Mouse (Mus musculus): ENCODE results near the gene Magi1. TPM values are rescaled to one million over a fixed set of nuclear protein-coding genes. Genes with fewer than 3 reads are reported as not detected.
A peak's percentile ranks its signal among the peaks of the same experiment; 100 is the strongest.
"Not testable (repeated sequence)": the region's sequence is repeated elsewhere in the genome, so short reads cannot be mapped to it uniquely, and the experiment has no call there.

Gene Magi1
- polyA plus RNA-seq, 1 experiment from 2014 or later, result 17.1 TPM

- Histone ChIP-seq H3K36me3 (no peaks in the 10 kb centered on the region), H3K27me3 (no peaks in the 10 kb centered on the region), H3K9me3 (no peaks in the 10 kb centered on the region), H3K4me2 (no peak overlapping the region), H3K9ac (replicated peaks) (no peak overlapping the region), H3K4me1 (replicated peaks) (peaks cover 48% of the 10 kb centered on the region), H3K4me3 (replicated peaks) (no peak overlapping the region), H3K27ac (peak overlapping the region; percentile 46)
- WGBS, result 55% methylated on average over 6 of the region's 6 CpGs
- no peak for ATAC-seq (ENCODE audit: insufficient number of reproducible peaks, insufficient read depth, low FRiP score, low TSS enrichment, low read depth)
Observed at GRCm38 (mm10) chr6:94011521-94011920, 272.2 kb downstream of the Magi1 start.

DNA sequence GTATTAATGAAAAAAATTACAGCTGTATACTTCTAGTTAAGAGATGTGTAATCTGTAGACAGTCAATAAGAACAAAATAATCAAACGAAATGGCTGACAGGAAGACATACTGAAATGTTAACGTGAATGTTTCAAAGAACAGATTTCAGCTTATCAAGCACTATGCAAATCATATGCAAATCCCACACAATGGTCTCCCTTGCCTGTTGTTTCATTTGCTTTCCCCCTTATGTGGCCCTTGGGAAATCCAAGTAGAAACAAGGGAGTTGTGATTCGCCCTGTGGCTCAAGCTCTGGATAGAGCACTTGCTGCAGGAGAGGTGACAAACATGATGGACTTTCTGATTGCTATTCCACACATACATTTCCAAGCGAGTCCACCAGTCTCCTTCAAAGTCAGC is 275.1 kb downstream of the Magi1 start:
- no peaks in the 10 kb centered on the region for H3K27me3 ChIP-seq
- no peak overlapping the region for H3K27ac ChIP-seq
- H3K9ac ChIP-seq (replicated peaks), result no peak overlapping the region
- H3K9me3 ChIP-seq, result no peaks in the 10 kb centered on the region
- peaks cover 35% of the 10 kb centered on the region for H3K4me1 ChIP-seq (replicated peaks)
- 79% methylated on average over 4 of the region's 4 CpGs for WGBS
- no peaks in the 10 kb centered on the region for H3K36me3 ChIP-seq
- H3K4me2 ChIP-seq, result no peak overlapping the region
- ATAC-seq (ENCODE audit: insufficient number of reproducible peaks, insufficient read depth, low FRiP score, low TSS enrichment, low read depth), result no peak
- H3K4me3 ChIP-seq (replicated peaks), result no peak overlapping the region

DNA sequence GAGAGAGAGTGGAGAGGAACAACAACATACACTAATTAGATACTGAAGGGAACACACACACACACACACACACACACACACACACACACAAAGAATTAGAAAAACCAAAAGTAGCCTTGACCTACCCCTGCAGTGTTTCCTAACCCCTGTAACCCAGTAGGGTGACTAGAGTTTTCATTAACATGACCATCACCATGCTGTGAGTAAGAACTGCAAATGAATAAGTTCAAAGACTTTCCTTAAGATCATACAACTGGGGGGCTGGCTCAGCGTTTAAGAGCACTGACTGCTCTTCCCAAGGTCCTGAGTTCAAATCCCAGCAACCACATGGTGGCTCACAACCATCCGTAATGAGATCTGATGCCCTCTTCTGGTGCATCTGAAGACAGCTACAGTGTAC is 280.1 kb downstream of the Magi1 start:
- not testable (repeated sequence) for H3K27me3 ChIP-seq; H3K4me3 ChIP-seq (replicated peaks); H3K27ac ChIP-seq; H3K9ac ChIP-seq (replicated peaks); H3K4me2 ChIP-seq; H3K4me1 ChIP-seq (replicated peaks); ATAC-seq (ENCODE audit: insufficient number of reproducible peaks, insufficient read depth, low FRiP score, low TSS enrichment, low read depth); H3K9me3 ChIP-seq; H3K36me3 ChIP-seq
- WGBS, result 68% methylated on average over 2 of the region's 2 CpGs

- no peak overlapping the region for H3K9ac ChIP-seq (replicated peaks)
- ATAC-seq (ENCODE audit: insufficient number of reproducible peaks, insufficient read depth, low FRiP score, low TSS enrichment, low read depth), result no peak
- H3K4me2 ChIP-seq, result no peak overlapping the region
- peak overlapping the region; percentile 43; the same call in 1 of the 2 replicates for H3K27ac ChIP-seq
- H3K27me3 ChIP-seq, result no peaks in the 10 kb centered on the region
- H3K4me3 ChIP-seq (replicated peaks), result no peak overlapping the region
- 47% methylated on average over 8 of the region's 8 CpGs for WGBS
- H3K36me3 ChIP-seq, result no peaks in the 10 kb centered on the region
- peaks cover 13% of the 10 kb centered on the region for H3K4me1 ChIP-seq (replicated peaks)
- no peaks in the 10 kb centered on the region for H3K9me3 ChIP-seq
Observed at GRCm38 (mm10) chr6:93996841-93997485, 286.8 kb downstream of the Magi1 start.

GRCm38 (mm10) chr6:93987561-93987960 is 296.2 kb downstream of the Magi1 start:
- peaks cover 21% of the 10 kb centered on the region for H3K4me1 ChIP-seq (replicated peaks)
- no peaks in the 10 kb centered on the region for H3K27me3 ChIP-seq
- H3K27ac ChIP-seq, result no peak overlapping the region
- WGBS, result 6% methylated on average over 3 of the region's 3 CpGs
- H3K36me3 ChIP-seq, result no peaks in the 10 kb centered on the region
- no peak overlapping the region for H3K9ac ChIP-seq (replicated peaks)
- H3K4me3 ChIP-seq (replicated peaks), result no peak overlapping the region
- H3K4me2 ChIP-seq, result no peak overlapping the region
- no peaks in the 10 kb centered on the region for H3K9me3 ChIP-seq
- no peak for ATAC-seq (ENCODE audit: insufficient number of reproducible peaks, insufficient read depth, low FRiP score, low TSS enrichment, low read depth)

GRCm38 (mm10) chr6:93985111-93985510 is 298.6 kb downstream of the Magi1 start:
- Histone ChIP-seq H3K4me1 (replicated peaks) (peaks cover 27% of the 10 kb centered on the region), H3K27ac (no peak overlapping the region), H3K4me3 (replicated peaks) (no peak overlapping the region), H3K9ac (replicated peaks) (no peak overlapping the region), H3K4me2 (no peak overlapping the region), H3K36me3 (no peaks in the 10 kb centered on the region), H3K9me3 (no peaks in the 10 kb centered on the region), H3K27me3 (no peaks in the 10 kb centered on the region)
- 61% methylated on average over 9 of the region's 9 CpGs for WGBS
- no peak for ATAC-seq (ENCODE audit: insufficient number of reproducible peaks, insufficient read depth, low FRiP score, low TSS enrichment, low read depth)

GRCm38 (mm10) chr6:93983551-93983950 is 300.2 kb downstream of the Magi1 start:
- no peaks in the 10 kb centered on the region for H3K9me3 ChIP-seq
- 89% methylated on average over 3 of the region's 3 CpGs for WGBS
- no peaks in the 10 kb centered on the region for H3K36me3 ChIP-seq
- H3K4me3 ChIP-seq (replicated peaks), result no peak overlapping the region
- no peak overlapping the region for H3K4me2 ChIP-seq
- H3K4me1 ChIP-seq (replicated peaks), result peaks cover 24% of the 10 kb centered on the region
- H3K9ac ChIP-seq (replicated peaks), result no peak overlapping the region
- H3K27me3 ChIP-seq, result no peaks in the 10 kb centered on the region
- ATAC-seq (ENCODE audit: insufficient number of reproducible peaks, insufficient read depth, low FRiP score, low TSS enrichment, low read depth), result no peak
- H3K27ac ChIP-seq, result no peak overlapping the region

DNA sequence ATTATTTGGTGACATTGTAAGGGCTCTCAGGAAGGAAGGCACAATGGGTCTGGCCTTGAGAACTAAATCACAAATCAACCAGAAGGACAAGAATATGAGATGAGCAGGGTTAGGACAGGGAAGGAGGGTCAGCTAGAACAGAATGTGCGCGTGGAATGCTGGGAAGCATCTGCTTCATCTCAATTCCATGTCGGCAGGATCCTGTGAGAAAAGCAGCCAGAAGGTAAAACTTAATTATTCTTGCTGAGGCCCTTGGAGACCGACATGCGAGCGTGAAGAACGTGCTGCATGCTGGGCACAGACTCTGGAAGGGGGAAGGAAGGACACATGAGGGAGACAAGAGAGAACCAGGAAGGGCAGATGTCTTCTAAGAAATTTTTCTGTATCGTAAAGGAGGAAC is 302.5 kb downstream of the Magi1 start:
- Histone ChIP-seq H3K4me3 (replicated peaks) (no peak overlapping the region), H3K4me1 (replicated peaks) (peaks cover 12% of the 10 kb centered on the region), H3K27me3 (no peaks in the 10 kb centered on the region), H3K9me3 (peaks cover 5% of the 10 kb centered on the region; the same call in 1 of the 2 replicates), H3K4me2 (no peak overlapping the region), H3K36me3 (no peaks in the 10 kb centered on the region), H3K27ac (no peak overlapping the region), H3K9ac (replicated peaks) (no peak overlapping the region)
- 44% methylated on average over 8 of the region's 8 CpGs for WGBS
- no peak for ATAC-seq (ENCODE audit: insufficient number of reproducible peaks, insufficient read depth, low FRiP score, low TSS enrichment, low read depth)

GRCm38 (mm10) chr6:93979241-93979640 is 304.5 kb downstream of the Magi1 start:
- Histone ChIP-seq H3K4me1 (replicated peaks) (peaks cover 12% of the 10 kb centered on the region), H3K27ac (no peak overlapping the region), H3K9ac (replicated peaks) (no peak overlapping the region), H3K4me2 (no peak overlapping the region), H3K36me3 (no peaks in the 10 kb centered on the region), H3K4me3 (replicated peaks) (no peak overlapping the region), H3K27me3 (no peaks in the 10 kb centered on the region), H3K9me3 (peaks cover 5% of the 10 kb centered on the region; the same call in 1 of the 2 replicates)
- ATAC-seq (ENCODE audit: insufficient number of reproducible peaks, insufficient read depth, low FRiP score, low TSS enrichment, low read depth), result no peak
- WGBS, result 90% methylated on average over 3 of the region's 3 CpGs

- ATAC-seq (ENCODE audit: insufficient number of reproducible peaks, insufficient read depth, low FRiP score, low TSS enrichment, low read depth), result no peak
- H3K27ac ChIP-seq, result no peak overlapping the region
- no peak overlapping the region for H3K9ac ChIP-seq (replicated peaks)
- H3K4me2 ChIP-seq, result no peak overlapping the region
- WGBS, result 64% methylated on average over 2 of the region's 2 CpGs
- no peaks in the 10 kb centered on the region for H3K9me3 ChIP-seq
- H3K4me1 ChIP-seq (replicated peaks), result peaks cover 9% of the 10 kb centered on the region; the same call in 1 of the 2 replicates
- no peaks in the 10 kb centered on the region for H3K36me3 ChIP-seq
- no peak overlapping the region for H3K4me3 ChIP-seq (replicated peaks)
- no peaks in the 10 kb centered on the region for H3K27me3 ChIP-seq
Observed at GRCm38 (mm10) chr6:93968721-93969120, 315.0 kb downstream of the Magi1 start.

DNA sequence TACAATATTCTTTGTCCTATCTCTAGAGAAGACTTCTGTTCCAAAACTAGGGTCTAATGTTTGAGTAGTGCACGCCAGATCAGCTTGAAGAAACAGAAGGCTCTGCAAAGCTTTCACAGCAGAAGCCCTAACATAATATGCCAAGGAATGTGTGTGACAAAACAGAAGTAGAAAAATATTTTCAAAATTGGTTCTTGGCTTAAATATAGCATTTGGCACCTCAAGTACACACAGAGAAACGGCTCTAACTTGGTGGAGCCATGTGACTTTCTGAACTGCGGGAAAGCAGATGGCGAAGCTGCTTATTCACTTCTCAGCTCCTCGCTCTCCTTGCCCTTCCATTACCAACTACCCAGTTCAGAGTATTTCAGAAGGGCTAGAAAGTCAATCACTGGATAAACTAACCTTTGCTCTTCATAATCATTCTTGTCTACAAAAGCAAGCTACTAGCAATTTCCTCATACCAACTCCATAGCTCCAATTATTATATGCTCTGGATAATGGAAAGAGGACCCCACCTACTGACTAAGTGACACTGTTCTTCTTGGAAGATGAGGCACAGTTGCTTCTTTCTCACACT is 320.9 kb downstream of the Magi1 start:
- Histone ChIP-seq H3K27me3 (no peaks in the 10 kb centered on the region), H3K4me3 (replicated peaks) (no peak overlapping the region), H3K4me1 (replicated peaks) (no peaks in the 10 kb centered on the region), H3K27ac (no peak overlapping the region), H3K4me2 (no peak overlapping the region), H3K9me3 (no peaks in the 10 kb centered on the region), H3K36me3 (no peaks in the 10 kb centered on the region), H3K9ac (replicated peaks) (no peak overlapping the region)
- WGBS, result 88% methylated on average over 5 of the region's 5 CpGs
- no peak for ATAC-seq (ENCODE audit: insufficient number of reproducible peaks, insufficient read depth, low FRiP score, low TSS enrichment, low read depth)

DNA sequence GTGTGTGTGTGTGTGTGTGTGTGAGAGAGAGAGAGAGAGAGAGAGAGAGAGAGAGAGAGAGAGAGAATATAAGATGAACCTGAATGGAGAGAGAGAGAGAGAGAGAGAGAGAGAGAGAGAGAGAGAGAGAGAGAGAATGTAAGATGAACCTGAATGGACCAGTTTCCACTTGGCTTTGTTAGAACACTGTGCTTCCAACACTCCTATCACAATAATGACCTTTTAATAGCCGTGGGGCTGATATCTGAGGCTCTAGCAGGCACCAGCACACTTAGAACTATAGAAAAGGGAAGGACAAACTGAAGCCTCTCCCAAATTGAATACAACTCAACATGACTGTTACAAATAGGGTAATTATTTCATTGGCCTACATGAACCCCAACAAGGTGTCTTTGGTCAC is 321.9 kb downstream of the Magi1 start:
- H3K4me3 ChIP-seq (replicated peaks), result no peak overlapping the region
- no peak for ATAC-seq (ENCODE audit: insufficient number of reproducible peaks, insufficient read depth, low FRiP score, low TSS enrichment, low read depth)
- WGBS, result 72% methylated on average over 1 of the region's 1 CpGs

More for the DNA sequence above, 321.9 kb downstream of the Magi1 start:
- H3K36me3 ChIP-seq, result no peaks in the 10 kb centered on the region
- no peak overlapping the region for H3K9ac ChIP-seq (replicated peaks)
- H3K27ac ChIP-seq, result no peak overlapping the region
- no peaks in the 10 kb centered on the region for H3K27me3 ChIP-seq
- no peak overlapping the region for H3K4me2 ChIP-seq
- no peaks in the 10 kb centered on the region for H3K4me1 ChIP-seq (replicated peaks)
- no peaks in the 10 kb centered on the region for H3K9me3 ChIP-seq

All from limb, embryonic 12.5 days (tissue).